In genomic region chr9:44379054-44379834, GRCm38 (mm10) we compare ENCODE assay signal across 8 mouse cellular contexts. TPM values are rescaled to one million over a fixed set of nuclear protein-coding genes. Genes with fewer than 3 reads are reported as not detected.
A peak's percentile ranks its signal among the peaks of the same experiment; 100 is the strongest.
DNase-seq lines count a peak whose midpoint lies in the region; ATAC-seq and TF ChIP-seq lines count a peak whose summit lies in the region.

Hyou1 (plus strand) TSS chr9:44379490.

- H3K27ac ChIP-seq in bone marrow, adult 2 months (ENCODE audit: control insufficient read depth, insufficient read depth, low read depth, low read length, poor library complexity): peak within 1 kb of the TSS; percentile 86
- peak within 1 kb of the TSS; percentile 87 for H3K27ac ChIP-seq in embryonic facial prominence, embryonic 15.5 days (replicated peaks)
- peak within 1 kb of the TSS; percentile 84 for H3K27ac ChIP-seq in limb, embryonic 14.5 days (replicated peaks; ENCODE audit: low read depth, low read length)
- peak within 1 kb of the TSS; percentile 86 for H3K27ac ChIP-seq in midbrain, postnatal 0 days (ENCODE audit: low read depth, low read length)

- peak within 1 kb of the TSS; percentile 88 for H3K4me2 ChIP-seq in embryonic facial prominence, embryonic 15.5 days (replicated peaks)
- H3K4me2 ChIP-seq in limb, embryonic 14.5 days (replicated peaks; ENCODE audit: low read depth, low read length, severe bottlenecking): peak within 1 kb of the TSS; percentile 95
- peak within 1 kb of the TSS; percentile 94 for H3K4me2 ChIP-seq in midbrain, postnatal 0 days (ENCODE audit: low read depth, low read length, poor library complexity, severe bottlenecking)

- no peaks in the 10 kb centered on the region for H3K27me3 ChIP-seq in embryonic facial prominence, embryonic 15.5 days
- no peaks in the 10 kb centered on the region for H3K27me3 ChIP-seq in limb, embryonic 14.5 days (ENCODE audit: control insufficient read depth, insufficient read depth, low read length)
- no peaks in the 10 kb centered on the region for H3K27me3 ChIP-seq in midbrain, postnatal 0 days (ENCODE audit: insufficient read depth, low read length)

- DNase-seq in 416B (ENCODE audit: low read depth): peak; percentile 98
- DNase-seq in heart, adult 8-10 months (ENCODE audit: low spot score): peak; percentile 99
- DNase-seq in kidney, adult 9 months: peak; percentile 99
- peak; percentile 97 for DNase-seq in limb, embryonic 14.5 days (ENCODE audit: low spot score)
- DNase-seq in midbrain, postnatal 0 days (ENCODE audit: low spot score): peak; percentile 98
- DNase-seq in spleen, postnatal 14 days (ENCODE audit: low spot score in 2 of 2): peak; percentile 99 to 100

- H3K4me1 ChIP-seq in bone marrow, adult 2 months (ENCODE audit: control insufficient read depth, insufficient read depth, low read length): peaks cover 1% of the 10 kb centered on the region; the same call in 1 of the 2 replicates
- H3K4me1 ChIP-seq in embryonic facial prominence, embryonic 15.5 days: peaks cover 14% of the 10 kb centered on the region
- H3K4me1 ChIP-seq in limb, embryonic 14.5 days (ENCODE audit: control insufficient read depth, insufficient read depth, low read length): peaks cover 7% of the 10 kb centered on the region
- H3K4me1 ChIP-seq in midbrain, postnatal 0 days (ENCODE audit: insufficient read depth, low read length): peaks cover 9% of the 10 kb centered on the region; the same call in 1 of the 2 replicates

- peak; percentile 96 for ATAC-seq in embryonic facial prominence, embryonic 15.5 days (ENCODE audit: insufficient number of reproducible peaks, low FRiP score, low TSS enrichment, low read depth)
- ATAC-seq in limb, embryonic 14.5 days (ENCODE audit: low FRiP score, low read depth): peak; percentile 99
- peak; percentile 98 for ATAC-seq in midbrain, postnatal 0 days (ENCODE audit: low FRiP score)

- H3K9me3 ChIP-seq in embryonic facial prominence, embryonic 15.5 days (replicated peaks): no peaks in the 10 kb centered on the region
- no peaks in the 10 kb centered on the region for H3K9me3 ChIP-seq in limb, embryonic 14.5 days (ENCODE audit: control insufficient read depth, low read length)
- H3K9me3 ChIP-seq in midbrain, postnatal 0 days (ENCODE audit: low read length): no peaks in the 10 kb centered on the region

- peak; percentile 88; the same call in 1 of the 2 replicates for TF ChIP-seq POLR2A in bone marrow, adult 2 months (IDR thresholded peaks at IDR 0.05; ENCODE audit: borderline replicate concordance, control insufficient read depth, low read depth, low read length)
- TF ChIP-seq POLR2A in limb, embryonic 14.5 days (IDR thresholded peaks at IDR 0.05; ENCODE audit: borderline replicate concordance, extremely low read depth, insufficient read depth, insufficient read length): peak; percentile 72; the same call in 1 of the 2 replicates

- peak within 1 kb of the TSS; percentile 97 for H3K4me3 ChIP-seq in bone marrow, adult 2 months (replicated peaks; ENCODE audit: control insufficient read depth, low read depth, low read length)
- H3K4me3 ChIP-seq in embryonic facial prominence, embryonic 15.5 days (replicated peaks): peak within 1 kb of the TSS; percentile 84
- H3K4me3 ChIP-seq in limb, embryonic 14.5 days (replicated peaks; ENCODE audit: low read length): peak within 1 kb of the TSS; percentile 88
- H3K4me3 ChIP-seq in midbrain, postnatal 0 days (ENCODE audit: low read depth, low read length): peak within 1 kb of the TSS; percentile 92

- WGBS in bone marrow, adult 2 months: under 1% methylated on average over 81 of the region's 83 CpGs
- under 1% methylated on average over 83 of the region's 83 CpGs for WGBS in embryonic facial prominence, embryonic 15.5 days
- WGBS in limb, embryonic 14.5 days: under 1% methylated on average over 75 of the region's 83 CpGs
- WGBS in midbrain, postnatal 0 days: under 1% methylated on average over 76 of the region's 83 CpGs

- TF ChIP-seq CTCF in bone marrow, adult 2 months (IDR thresholded peaks at IDR 0.05; ENCODE audit: control insufficient read depth, insufficient read depth, low read length): no peak
- peak; percentile 62 for TF ChIP-seq CTCF in midbrain, postnatal 0 days (IDR thresholded peaks at IDR 0.05)

- H3K9ac ChIP-seq in embryonic facial prominence, embryonic 15.5 days: peak within 1 kb of the TSS; percentile 90
- H3K9ac ChIP-seq in limb, embryonic 14.5 days (ENCODE audit: low read depth, low read length, severe bottlenecking): peak within 1 kb of the TSS; percentile 90
- peak within 1 kb of the TSS; percentile 95 for H3K9ac ChIP-seq in midbrain, postnatal 0 days (replicated peaks; ENCODE audit: low read length, poor library complexity, severe bottlenecking)

- peaks cover 32% of the 10 kb centered on the region for H3K36me3 ChIP-seq in embryonic facial prominence, embryonic 15.5 days
- H3K36me3 ChIP-seq in limb, embryonic 14.5 days (ENCODE audit: control insufficient read depth, insufficient read depth, low read length): peaks cover 33% of the 10 kb centered on the region
- peaks cover 31% of the 10 kb centered on the region for H3K36me3 ChIP-seq in midbrain, postnatal 0 days (ENCODE audit: insufficient read depth, low read length)

RNA-seq across cellular contexts. Expression of gene Hyou1, which starts in this region (rescaled TPM):
- 13.5 and 34.2 TPM in 2 replicates for polyA plus RNA-seq in bone marrow, adult 2 months (2011; ENCODE audit: insufficient read depth, insufficient read length, low replicate concordance, missing spikeins)
- 31.0 and 31.1 TPM in 2 replicates for polyA plus RNA-seq in embryonic facial prominence, embryonic 15.5 days (2015; fragmentation: Nextera tagmentation; extraction: Ambion mirVana)
- total RNA-seq in heart, adult 8-10 months (2022): 10 to 100 TPM; 50.4 to 82.6 (median 67.0) TPM
- polyA plus RNA-seq in limb, embryonic 14.5 days (2012; rRNA removed): 64.1 and 64.4 TPM in 2 replicates
- 27.5 and 28.5 TPM in 2 replicates for polyA plus RNA-seq in limb, embryonic 14.5 days (2014; fragmentation: Nextera tagmentation; extraction: Ambion mirVana)
- 64.7 and 78.8 TPM in 2 replicates for total RNA-seq in midbrain, postnatal 0 days (2014; rRNA removed)
- 16.9 and 18.5 TPM in 2 replicates for polyA plus RNA-seq in midbrain, postnatal 0 days (2015; fragmentation: Nextera tagmentation; extraction: Ambion mirVana)

Comparison
In these comparisons a context has a peak if more than half of its experiments do, and no peak if none do; other contexts are left out.
1. Peak in every context shown above with its lines: DNase-seq, ATAC-seq, H3K4me3 ChIP-seq and H3K27ac ChIP-seq.